Mouse (Mus musculus): ENCODE measurements around the gene Lcor. TPM values are rescaled to one million over a fixed set of nuclear protein-coding genes. Genes with fewer than 3 reads are reported as not detected.

The Lcor gene
- polyA plus RNA-seq, 1 experiment from 2014 or later: 13.9 TPM

- Histone ChIP-seq H3K36me3 (ENCODE audit: control insufficient read depth, insufficient read depth, low read length) (no peaks in the 10 kb centered on the region), H3K4me2 (ENCODE audit: low read length) (no peak overlapping the region), H3K9me3 (replicated peaks; ENCODE audit: control insufficient read depth, low read length, poor library complexity, severe bottlenecking) (no peaks in the 10 kb centered on the region), H3K27me3 (ENCODE audit: control insufficient read depth, insufficient read depth, low read depth, low read length) (peaks cover 3% of the 10 kb centered on the region; the same call in 1 of the 2 replicates), H3K4me1 (ENCODE audit: control insufficient read depth, insufficient read depth, low read length) (peaks cover 3% of the 10 kb centered on the region; the same call in 1 of the 2 replicates), H3K9ac (ENCODE audit: low read depth, low read length) (no peak overlapping the region), H3K27ac (ENCODE audit: low read length) (no peak overlapping the region), H3K4me3 (ENCODE audit: low read depth, low read length) (no peak overlapping the region)
- ATAC-seq: no peak
- 86% methylated on average over 10 of the region's 10 CpGs for WGBS
These were observed 37.3 kb upstream of the Lcor start for GRCm38 (mm10) chr19:41445013-41445610.

- H3K36me3 ChIP-seq (ENCODE audit: control insufficient read depth, insufficient read depth, low read length): no peaks in the 10 kb centered on the region
- no peak overlapping the region for H3K4me2 ChIP-seq (ENCODE audit: low read length)
- no peak overlapping the region for H3K9ac ChIP-seq (ENCODE audit: low read depth, low read length)
- H3K27me3 ChIP-seq (ENCODE audit: control insufficient read depth, insufficient read depth, low read depth, low read length): peaks cover 3% of the 10 kb centered on the region; the same call in 1 of the 2 replicates
- no peak overlapping the region for H3K4me3 ChIP-seq (ENCODE audit: low read depth, low read length)
- H3K27ac ChIP-seq (ENCODE audit: low read length): no peak overlapping the region
- no peaks in the 10 kb centered on the region for H3K9me3 ChIP-seq (replicated peaks; ENCODE audit: control insufficient read depth, low read length, poor library complexity, severe bottlenecking)
- peaks cover 3% of the 10 kb centered on the region; the same call in 1 of the 2 replicates for H3K4me1 ChIP-seq (ENCODE audit: control insufficient read depth, insufficient read depth, low read length)
- 83% methylated on average over 5 of the region's 5 CpGs for WGBS
- no peak for ATAC-seq
These were observed 36.7 kb upstream of the Lcor start for GRCm38 (mm10) chr19:41445723-41446122.

GRCm38 (mm10) chr19:41447166-41447565, 35.3 kb upstream of the Lcor start:
- ATAC-seq: no peak
- 76% methylated on average over 2 of the region's 2 CpGs for WGBS

GRCm38 (mm10) chr19:41447760-41448159, 34.7 kb upstream of the Lcor start:
- H3K4me3 ChIP-seq (ENCODE audit: low read depth, low read length): no peak overlapping the region
- H3K4me2 ChIP-seq (ENCODE audit: low read length): no peak overlapping the region
- H3K27me3 ChIP-seq (ENCODE audit: control insufficient read depth, insufficient read depth, low read depth, low read length): no peaks in the 10 kb centered on the region
- no peak for ATAC-seq
- H3K27ac ChIP-seq (ENCODE audit: low read length): no peak overlapping the region
- WGBS: 89% methylated on average over 2 of the region's 2 CpGs
- no peaks in the 10 kb centered on the region for H3K4me1 ChIP-seq (ENCODE audit: control insufficient read depth, insufficient read depth, low read length)
- no peak overlapping the region for H3K9ac ChIP-seq (ENCODE audit: low read depth, low read length)
- H3K36me3 ChIP-seq (ENCODE audit: control insufficient read depth, insufficient read depth, low read length): no peaks in the 10 kb centered on the region
- H3K9me3 ChIP-seq (replicated peaks; ENCODE audit: control insufficient read depth, low read length, poor library complexity, severe bottlenecking): no peaks in the 10 kb centered on the region

More at GRCm38 (mm10) chr19:41447166-41447565, 35.3 kb upstream of the Lcor start:
- Histone ChIP-seq H3K9ac (ENCODE audit: low read depth, low read length) (no peak overlapping the region), H3K9me3 (replicated peaks; ENCODE audit: control insufficient read depth, low read length, poor library complexity, severe bottlenecking) (no peaks in the 10 kb centered on the region), H3K4me2 (ENCODE audit: low read length) (no peak overlapping the region), H3K4me1 (ENCODE audit: control insufficient read depth, insufficient read depth, low read length) (peaks cover 1% of the 10 kb centered on the region; the same call in 1 of the 2 replicates), H3K27ac (ENCODE audit: low read length) (no peak overlapping the region), H3K27me3 (ENCODE audit: control insufficient read depth, insufficient read depth, low read depth, low read length) (no peaks in the 10 kb centered on the region), H3K4me3 (ENCODE audit: low read depth, low read length) (no peak overlapping the region), H3K36me3 (ENCODE audit: control insufficient read depth, insufficient read depth, low read length) (no peaks in the 10 kb centered on the region)

- Histone ChIP-seq H3K36me3 (ENCODE audit: control insufficient read depth, insufficient read depth, low read length) (no peaks in the 10 kb centered on the region), H3K4me1 (ENCODE audit: control insufficient read depth, insufficient read depth, low read length) (no peaks in the 10 kb centered on the region), H3K9ac (ENCODE audit: low read depth, low read length) (no peak overlapping the region), H3K4me3 (ENCODE audit: low read depth, low read length) (no peak overlapping the region), H3K9me3 (replicated peaks; ENCODE audit: control insufficient read depth, low read length, poor library complexity, severe bottlenecking) (no peaks in the 10 kb centered on the region), H3K27me3 (ENCODE audit: control insufficient read depth, insufficient read depth, low read depth, low read length) (no peaks in the 10 kb centered on the region), H3K4me2 (ENCODE audit: low read length) (no peak overlapping the region), H3K27ac (ENCODE audit: low read length) (no peak overlapping the region)
- WGBS: 64% methylated on average over 7 of the region's 7 CpGs
- no peak for ATAC-seq
These were observed 32.9 kb upstream of the Lcor start for GRCm38 (mm10) chr19:41449415-41450075.

- ATAC-seq: no peak
- Histone ChIP-seq H3K4me1 (ENCODE audit: control insufficient read depth, insufficient read depth, low read length) (no peaks in the 10 kb centered on the region), H3K27ac (ENCODE audit: low read length) (no peak overlapping the region), H3K4me2 (ENCODE audit: low read length) (no peak overlapping the region), H3K9ac (ENCODE audit: low read depth, low read length) (no peak overlapping the region), H3K27me3 (ENCODE audit: control insufficient read depth, insufficient read depth, low read depth, low read length) (no peaks in the 10 kb centered on the region), H3K9me3 (replicated peaks; ENCODE audit: control insufficient read depth, low read length, poor library complexity, severe bottlenecking) (no peaks in the 10 kb centered on the region), H3K4me3 (ENCODE audit: low read depth, low read length) (no peak overlapping the region), H3K36me3 (ENCODE audit: control insufficient read depth, insufficient read depth, low read length) (no peaks in the 10 kb centered on the region)
- WGBS: 31% methylated on average over 3 of the region's 3 CpGs
These were observed 30.3 kb upstream of the Lcor start for GRCm38 (mm10) chr19:41452166-41452565.

GRCm38 (mm10) chr19:41454601-41455000, 27.8 kb upstream of the Lcor start:
- 83% methylated on average over 4 of the region's 7 CpGs for WGBS
- no peak for ATAC-seq

GRCm38 (mm10) chr19:41455091-41455626, 27.3 kb upstream of the Lcor start:
- no peak overlapping the region for H3K4me2 ChIP-seq (ENCODE audit: low read length)
- H3K9ac ChIP-seq (ENCODE audit: low read depth, low read length): no peak overlapping the region
- H3K4me1 ChIP-seq (ENCODE audit: control insufficient read depth, insufficient read depth, low read length): no peaks in the 10 kb centered on the region
- no peaks in the 10 kb centered on the region for H3K36me3 ChIP-seq (ENCODE audit: control insufficient read depth, insufficient read depth, low read length)
- H3K9me3 ChIP-seq (replicated peaks; ENCODE audit: control insufficient read depth, low read length, poor library complexity, severe bottlenecking): no peaks in the 10 kb centered on the region
- WGBS: 77% methylated on average over 6 of the region's 6 CpGs
- ATAC-seq: no peak
- H3K27ac ChIP-seq (ENCODE audit: low read length): no peak overlapping the region
- H3K27me3 ChIP-seq (ENCODE audit: control insufficient read depth, insufficient read depth, low read depth, low read length): no peaks in the 10 kb centered on the region
- no peak overlapping the region for H3K4me3 ChIP-seq (ENCODE audit: low read depth, low read length)

More at GRCm38 (mm10) chr19:41454601-41455000, 27.8 kb upstream of the Lcor start:
- Histone ChIP-seq H3K4me3 (ENCODE audit: low read depth, low read length) (no peak overlapping the region), H3K9ac (ENCODE audit: low read depth, low read length) (no peak overlapping the region), H3K27me3 (ENCODE audit: control insufficient read depth, insufficient read depth, low read depth, low read length) (no peaks in the 10 kb centered on the region), H3K9me3 (replicated peaks; ENCODE audit: control insufficient read depth, low read length, poor library complexity, severe bottlenecking) (no peaks in the 10 kb centered on the region), H3K4me1 (ENCODE audit: control insufficient read depth, insufficient read depth, low read length) (no peaks in the 10 kb centered on the region), H3K4me2 (ENCODE audit: low read length) (no peak overlapping the region), H3K36me3 (ENCODE audit: control insufficient read depth, insufficient read depth, low read length) (no peaks in the 10 kb centered on the region), H3K27ac (ENCODE audit: low read length) (no peak overlapping the region)

GRCm38 (mm10) chr19:41457181-41457580, 25.3 kb upstream of the Lcor start:
- H3K9me3 ChIP-seq (replicated peaks; ENCODE audit: control insufficient read depth, low read length, poor library complexity, severe bottlenecking): no peaks in the 10 kb centered on the region
- H3K27ac ChIP-seq (ENCODE audit: low read length): no peak overlapping the region
- 86% methylated on average over 5 of the region's 5 CpGs for WGBS
- H3K36me3 ChIP-seq (ENCODE audit: control insufficient read depth, insufficient read depth, low read length): no peaks in the 10 kb centered on the region
- no peak for ATAC-seq
- H3K4me1 ChIP-seq (ENCODE audit: control insufficient read depth, insufficient read depth, low read length): no peaks in the 10 kb centered on the region
- H3K27me3 ChIP-seq (ENCODE audit: control insufficient read depth, insufficient read depth, low read depth, low read length): no peaks in the 10 kb centered on the region
- H3K9ac ChIP-seq (ENCODE audit: low read depth, low read length): no peak overlapping the region
- no peak overlapping the region for H3K4me3 ChIP-seq (ENCODE audit: low read depth, low read length)
- H3K4me2 ChIP-seq (ENCODE audit: low read length): no peak overlapping the region

All from midbrain, embryonic 16.5 days (tissue).